Mouse (Mus musculus): ENCODE measurements around the gene Exoc3.

Exoc3 gene

DNA sequence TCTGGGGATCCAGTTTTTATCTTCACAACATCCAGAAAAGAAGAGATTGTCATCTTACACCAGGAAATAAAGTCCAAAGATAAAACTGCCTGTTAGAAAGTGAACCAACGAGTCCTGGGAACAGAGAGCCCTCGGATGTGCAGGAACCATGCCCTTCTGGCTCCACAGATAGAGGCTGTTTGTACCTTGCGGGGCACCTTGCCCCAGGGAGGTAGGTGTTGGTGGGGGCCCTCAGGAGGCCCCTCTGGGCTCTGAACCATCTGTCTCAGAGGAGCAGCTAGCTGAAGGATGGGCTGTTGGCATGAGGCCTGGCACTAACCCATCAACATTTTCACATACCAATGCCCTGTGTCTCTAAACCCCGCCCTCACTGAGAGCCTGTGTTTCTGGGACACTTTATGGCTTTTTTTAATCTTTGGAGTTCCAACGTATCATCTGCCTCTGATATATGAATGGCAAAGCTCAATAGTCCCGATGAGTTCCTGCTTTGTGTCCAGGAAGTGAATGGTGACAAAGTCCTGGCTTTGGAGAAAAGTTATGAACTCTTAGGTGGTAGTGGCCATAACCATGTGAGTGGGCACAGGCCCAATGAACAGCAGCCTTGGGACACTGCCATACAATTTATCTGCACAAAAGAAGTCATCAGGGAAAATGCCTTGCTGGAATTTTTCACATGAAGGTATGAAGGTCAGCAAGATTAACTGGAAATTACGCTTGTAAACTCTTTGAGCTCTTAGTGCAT is 69.5 kb downstream of the Exoc3 start:
- DNase-seq, result no peak

DNA sequence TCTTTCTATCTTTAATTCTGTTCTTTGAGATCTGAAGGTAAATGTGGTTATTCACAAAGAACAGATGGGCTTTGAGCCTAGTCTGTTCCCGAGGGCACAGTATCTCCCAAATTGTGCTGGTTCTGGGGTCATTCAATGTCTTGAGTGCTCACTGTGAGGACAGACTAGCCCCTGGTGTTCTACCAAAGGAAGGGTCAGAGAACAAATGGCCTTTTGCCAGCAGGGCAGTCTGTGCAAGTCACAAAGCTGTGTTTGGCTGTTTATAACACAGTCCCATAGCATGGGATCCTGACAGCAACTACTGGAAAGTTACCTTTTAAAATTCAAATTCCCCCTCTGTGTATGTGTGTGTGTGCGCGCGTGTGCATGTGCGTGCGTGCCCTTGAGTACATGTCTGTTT is 78.6 kb downstream of the Exoc3 start:
- no peak for DNase-seq

DNA sequence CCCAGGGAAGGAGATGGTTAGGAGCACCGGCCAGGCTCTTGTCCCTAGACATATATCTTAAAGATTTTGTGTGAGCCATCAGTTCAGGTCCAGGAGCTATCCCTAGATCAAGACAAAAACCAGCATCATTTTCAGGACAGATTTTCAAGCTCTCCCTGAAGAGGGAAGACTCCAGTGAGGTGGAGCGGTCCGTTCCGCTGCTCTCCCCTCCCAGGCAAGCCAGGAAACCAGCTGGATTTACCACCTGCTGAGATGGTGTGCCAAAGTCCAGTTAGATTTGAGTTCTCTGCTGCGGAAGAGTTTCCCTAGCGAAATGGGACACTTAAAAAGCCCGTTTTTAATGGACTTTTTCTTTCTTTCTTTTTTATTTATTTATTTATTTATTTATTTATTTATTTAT is 81.0 kb downstream of the Exoc3 start:
- no peak for DNase-seq

DNA sequence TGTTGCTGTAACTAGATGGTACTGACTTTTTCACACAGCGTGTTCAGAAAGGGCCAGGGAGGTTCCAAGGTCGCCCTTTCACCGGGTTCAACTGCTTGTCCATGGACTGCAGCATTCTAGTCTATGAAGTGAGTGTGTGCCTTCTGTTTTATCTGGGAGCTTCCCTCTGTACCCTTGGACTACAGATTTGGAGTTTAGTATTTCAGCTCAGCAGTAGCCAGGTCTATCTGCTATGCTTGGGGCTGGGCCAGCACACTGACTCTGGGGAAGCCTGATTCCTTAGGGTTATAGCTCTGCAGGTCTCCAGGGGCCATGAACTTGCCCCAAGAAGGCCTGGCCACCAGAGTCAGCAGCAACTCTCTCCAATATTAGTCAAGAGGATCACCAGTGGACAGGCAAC is 85.9 kb downstream of the Exoc3 start:
- no peak for DNase-seq

DNA sequence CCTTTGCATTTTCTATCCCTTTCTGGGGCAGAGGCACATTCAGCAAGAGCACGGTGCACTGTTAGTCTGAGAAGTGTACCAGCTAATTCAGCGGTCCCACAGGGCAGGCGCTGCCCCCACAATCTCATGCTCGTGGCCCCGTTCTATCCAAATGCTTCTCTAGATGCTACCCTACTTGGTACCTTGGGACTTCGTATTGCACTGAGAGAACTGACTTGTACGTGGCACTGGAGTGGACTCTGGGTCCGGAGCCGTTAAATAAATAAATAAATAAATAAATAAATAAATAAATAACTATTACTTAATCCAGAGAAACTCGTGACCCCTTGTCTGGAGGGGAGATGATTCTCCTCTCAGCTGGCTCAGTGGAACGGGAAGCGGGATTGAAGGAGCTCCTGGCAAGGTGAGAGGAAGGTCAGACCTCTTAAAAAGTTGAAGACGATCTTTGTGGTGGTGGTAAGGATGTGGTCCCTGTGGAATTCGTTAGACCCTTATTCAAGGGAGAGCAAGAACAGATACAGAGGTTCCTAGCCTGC is 86.7 kb downstream of the Exoc3 start:
- no peak for DNase-seq

DNA sequence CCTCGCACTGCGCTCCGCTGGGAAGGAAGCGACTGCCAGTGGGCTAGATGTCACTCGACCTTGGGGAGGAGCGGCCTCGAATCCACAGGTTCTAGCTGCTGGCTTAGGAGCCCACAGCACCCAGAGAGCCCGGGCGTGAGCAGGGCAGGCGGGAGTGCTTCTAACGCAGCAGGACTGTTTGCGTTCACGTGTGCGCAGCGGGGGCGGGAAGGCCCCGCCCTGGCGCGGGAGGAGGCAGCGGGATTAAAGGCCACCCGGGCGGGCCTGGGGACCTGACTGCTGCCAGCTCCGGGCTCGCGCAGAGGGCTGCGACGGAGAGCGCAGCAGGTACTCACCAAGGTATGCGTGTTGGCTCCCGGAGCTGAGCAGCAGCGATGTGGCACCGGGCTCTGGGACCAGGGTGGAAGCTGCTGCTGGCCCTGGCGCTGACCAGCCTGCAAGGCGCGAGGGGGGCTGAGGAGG is 87.4 kb downstream of the Exoc3 start, which contains the start of gene Slc9a3:
Gene Slc9a3, plus strand, starts transcription at position 317 of the 462 bp plus-strand sequence.
- DNase-seq, result no peak
